Mouse (Mus musculus) left cerebral cortex, adult 9 months (tissue): ENCODE data around the gene Cntn3.

Experiments used
- DNase-seq, 2 experiments: peaks; one replicate each; pipeline ENCODE4 v3.0.0; 2022; ENCODE audit warnings: low spot score in 2 of 2

The Cntn3 gene

GRCm38 (mm10) chr6:102478320-102479080, 94.4 kb downstream of the Cntn3 start:
- no peak for DNase-seq

GRCm38 (mm10) chr6:102438353-102438752, 134.5 kb downstream of the Cntn3 start:
- DNase-seq: no peak

- DNase-seq: no peak
Observed at GRCm38 (mm10) chr6:102427549-102427948, 145.4 kb downstream of the Cntn3 start.

- DNase-seq: no peak
Observed at GRCm38 (mm10) chr6:102421781-102422180, 151.1 kb downstream of the Cntn3 start.

GRCm38 (mm10) chr6:102388590-102388989, 184.3 kb downstream of the Cntn3 start:
- no peak for DNase-seq

GRCm38 (mm10) chr6:102372112-102372511, 200.8 kb downstream of the Cntn3 start:
- DNase-seq: no peak

- no peak for DNase-seq
Observed at GRCm38 (mm10) chr6:102363880-102364279, 209.0 kb downstream of the Cntn3 start.

- no peak for DNase-seq
Observed at GRCm38 (mm10) chr6:102363291-102363832, 209.5 kb downstream of the Cntn3 start.

- peak in 1 of 2 experiments; percentile 20 for DNase-seq
Observed at GRCm38 (mm10) chr6:102332144-102332543, 240.8 kb downstream of the Cntn3 start.

- peak; percentile 25 to 34 for DNase-seq
Observed at GRCm38 (mm10) chr6:102326711-102327110, 246.2 kb downstream of the Cntn3 start.

GRCm38 (mm10) chr6:102322614-102323284, 250.2 kb downstream of the Cntn3 start:
- no peak for DNase-seq

GRCm38 (mm10) chr6:102319755-102320154, 253.1 kb downstream of the Cntn3 start:
- no peak for DNase-seq

- no peak for DNase-seq
Observed at GRCm38 (mm10) chr6:102282889-102283288, 290.0 kb downstream of the Cntn3 start.

GRCm38 (mm10) chr6:102231015-102231414, 341.9 kb downstream of the Cntn3 start:
- no peak for DNase-seq

- DNase-seq: no peak
Observed at GRCm38 (mm10) chr6:102186316-102186715, 386.6 kb downstream of the Cntn3 start.

- peak; percentile 9 for DNase-seq
Observed at GRCm38 (mm10) chr6:102170913-102171312, 402.0 kb downstream of the Cntn3 start.

- no peak for DNase-seq
Observed at GRCm38 (mm10) chr6:102161186-102161585, 411.7 kb downstream of the Cntn3 start.

- no peak for DNase-seq
Observed at GRCm38 (mm10) chr6:102121676-102122075, 451.2 kb downstream of the Cntn3 start.

GRCm38 (mm10) chr6:102120003-102120402, 452.9 kb downstream of the Cntn3 start:
- no peak for DNase-seq

- no peak for DNase-seq
Observed at GRCm38 (mm10) chr6:102113629-102114028, 459.3 kb downstream of the Cntn3 start.
